Mouse (Mus musculus) midbrain, postnatal 0 days (tissue): Measurements from ENCODE around the gene Gm15293. TPM values are rescaled to one million over a fixed set of nuclear protein-coding genes. Genes with fewer than 3 reads are reported as not detected.
"Not testable (repeated sequence)": the region's sequence is repeated elsewhere in the genome, so short reads cannot be mapped to it uniquely, and the experiment has no call there.

ENCODE experiments used
- ATAC-seq: fragments of 200-750 bp; cut with Nextera tagmentation; 2 replicates; pipeline ENCODE4 v1.8.0; 2017; ENCODE audit warnings: moderate number of reproducible peaks, mild to moderate bottlenecking, moderate TSS enrichment, moderate library complexity; ENCODE audit not compliant: low FRiP score
- DNase-seq: peaks from one replicate; pipeline ENCODE4 v3.0.0-alpha.2; 2015; ENCODE audit warnings: low spot score
- H3K27ac ChIP-seq: fragments of 300-500 bp; sonication (generic); 2 replicates; pipeline ENCODE4 v1.5.1; 2014; ENCODE audit warnings: low read depth, mild to moderate bottlenecking, low read length, mixed read lengths
- H3K27me3 ChIP-seq: fragments of 300-500 bp; sonication (generic); 2 replicates; pipeline ENCODE4 v1.6.1; 2014; ENCODE audit warnings: low read length, control low read depth, mixed read lengths; ENCODE audit not compliant: insufficient read depth
- H3K36me3 ChIP-seq: fragments of 300-500 bp; sonication (generic); 2 replicates; pipeline ENCODE4 v1.6.1; 2014; ENCODE audit warnings: low read length, control low read depth, mixed read lengths; ENCODE audit not compliant: insufficient read depth
- H3K4me1 ChIP-seq: fragments of 300-500 bp; sonication (generic); 2 replicates; pipeline ENCODE4 v1.6.1; 2014; ENCODE audit warnings: mild to moderate bottlenecking, control low read depth, antibody characterized with exemption, low read length, mixed read lengths; ENCODE audit not compliant: insufficient read depth
- H3K4me2 ChIP-seq: fragments of 300-500 bp; sonication (generic); 2 replicates; pipeline ENCODE4 v1.6.1; 2014; ENCODE audit warnings: low read depth, mild to moderate bottlenecking, low read length, mixed read lengths; ENCODE audit not compliant: poor library complexity, severe bottlenecking
- H3K4me3 ChIP-seq: fragments of 300-500 bp; sonication (generic); 2 replicates; pipeline ENCODE4 v1.5.1; 2014; ENCODE audit warnings: low read depth, mild to moderate bottlenecking, low read length, moderate library complexity
- H3K9ac ChIP-seq: fragments of 300-500 bp; sonication (generic); replicated peaks from 2 replicates; pipeline ENCODE4 v1.6.1; 2014; ENCODE audit warnings: mild to moderate bottlenecking, low read length, moderate library complexity, mixed read lengths; ENCODE audit not compliant: poor library complexity, severe bottlenecking
- H3K9me3 ChIP-seq: fragments of 300-500 bp; sonication (generic); 2 replicates; pipeline ENCODE4 v1.6.1; 2016; ENCODE audit warnings: low read length, control low read depth
- WGBS: fragments of 180-500 bp; shearing (Covaris S2); extraction: QIAGEN DNeasy Blood & Tissue Kit; methylation state at CpG from one replicate; pipeline ENCODE4 v1.1.7; 2014; 5-methylcytosine and 5-hydroxymethylcytosine counted together
- polyA plus RNA-seq: library from polyadenylated mRNA; unstranded; fragments of >200 nt; fragmentation: Nextera tagmentation; extraction: Ambion mirVana; gene quantifications from 2 replicates; pipeline ENCODE4 v1.2.1, GENCODE M21; 2015
- total RNA-seq: library from RNA; depleted of rRNA; stranded (reverse); fragments of >200 nt; gene quantifications from 2 replicates; pipeline ENCODE4 v1.2.3, GENCODE M21; 2014; rRNA removed

The Gm15293 gene
- total RNA-seq (not detected in 2 replicates), polyA plus RNA-seq (not detected in 2 replicates)

DNA sequence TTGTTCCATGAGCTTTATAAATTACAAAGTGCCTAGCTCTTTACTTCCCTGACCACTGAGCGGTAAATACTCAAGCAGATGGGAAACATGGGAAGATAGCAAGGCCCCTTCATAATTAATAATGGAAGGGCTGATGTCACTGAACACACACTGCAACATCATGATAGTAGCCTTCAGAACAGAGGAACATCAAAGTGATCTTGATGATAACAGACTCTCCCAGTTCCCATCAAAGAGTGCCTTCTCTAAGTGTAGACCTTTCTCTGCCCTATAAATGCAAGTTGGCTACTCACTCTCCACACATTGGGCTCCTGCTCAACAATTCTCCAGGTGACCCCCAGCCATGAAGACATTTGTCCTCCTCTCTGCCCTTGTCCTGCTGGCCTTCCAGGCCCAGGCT is at the start of gene Gm15293:
TSS of gene Gm15293 (plus strand) at position 301 of the 400 bp plus-strand sequence.
- not testable (repeated sequence) for H3K4me2 ChIP-seq, H3K4me3 ChIP-seq, H3K27me3 ChIP-seq, H3K9me3 ChIP-seq, H3K36me3 ChIP-seq, H3K9ac ChIP-seq, H3K4me1 ChIP-seq, DNase-seq, ATAC-seq, H3K27ac ChIP-seq
- WGBS = no CpG with 5 or more reads among the region's 1 CpGs

DNA sequence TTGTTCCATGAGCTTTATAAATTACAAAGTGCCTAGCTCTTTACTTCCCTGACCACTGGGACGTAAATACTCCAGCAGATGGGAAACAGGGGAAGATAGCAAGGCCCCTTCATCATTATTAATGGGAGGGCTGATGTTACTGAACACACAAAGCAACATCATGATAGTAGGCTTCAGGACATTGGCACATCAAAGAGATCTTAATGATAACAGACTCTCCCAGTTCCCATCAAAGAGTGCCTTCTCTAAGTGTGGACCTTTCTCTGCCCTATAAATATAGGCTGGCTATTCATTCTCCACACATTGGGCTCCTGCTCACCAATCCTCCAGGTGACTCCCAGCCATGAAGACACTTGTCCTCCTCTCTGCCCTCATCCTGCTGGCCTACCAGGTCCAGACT is 39.4 kb upstream of the Gm15293 start, which contains the start of gene Defa22:
TSS of gene Defa22 (plus strand) at position 301 of the 400 bp plus-strand sequence.
- not testable (repeated sequence) for ATAC-seq, H3K4me2 ChIP-seq, H3K4me1 ChIP-seq, H3K27ac ChIP-seq, H3K27me3 ChIP-seq, H3K9ac ChIP-seq, H3K36me3 ChIP-seq, H3K9me3 ChIP-seq, DNase-seq, H3K4me3 ChIP-seq
- WGBS = no CpG with 5 or more reads among the region's 1 CpGs

DNA sequence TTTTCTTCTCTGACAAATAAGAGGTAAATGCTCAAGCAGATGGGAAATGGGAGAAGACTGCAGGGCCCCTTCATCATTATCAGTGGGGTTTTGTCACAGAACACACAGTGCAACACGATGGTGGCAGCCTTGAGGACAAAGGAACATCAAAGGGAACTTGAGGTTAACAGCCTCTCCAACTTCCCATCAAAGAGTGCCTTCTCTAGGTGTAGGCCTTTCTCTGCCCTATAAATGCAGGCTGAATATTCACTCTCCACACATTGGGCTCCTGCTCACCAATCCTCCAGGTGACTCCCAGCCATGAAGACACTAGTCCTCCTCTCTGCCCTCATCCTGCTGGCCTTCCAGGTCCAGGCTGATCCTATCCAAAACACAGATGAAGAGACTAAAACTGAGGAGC is 10.0 kb upstream of the Gm15293 start, which contains the start of gene Defa31:
TSS of gene Defa31 (plus strand) at position 301 of the 400 bp plus-strand sequence.
- no CpG with 5 or more reads among the region's 1 CpGs for WGBS

More for the DNA sequence above, 10.0 kb upstream of the Gm15293 start, which contains the start of gene Defa31:
- not testable (repeated sequence) for H3K27me3 ChIP-seq, DNase-seq, H3K4me1 ChIP-seq, H3K27ac ChIP-seq, H3K4me3 ChIP-seq, ATAC-seq, H3K9me3 ChIP-seq, H3K9ac ChIP-seq, H3K36me3 ChIP-seq, H3K4me2 ChIP-seq

Other genes starting within 250 kb of the Gm15293 start
- not detected in 2 replicates for gene Defa21, start 176.0 kb upstream of the Gm15293 start, total RNA-seq
- gene Defa21, start 176.0 kb upstream of the Gm15293 start, polyA plus RNA-seq = not detected in 2 replicates
- gene Defa23, start 146.5 kb upstream of the Gm15293 start, total RNA-seq = not detected in 2 replicates
- not detected in 2 replicates for gene Defa23, start 146.5 kb upstream of the Gm15293 start, polyA plus RNA-seq
- not detected in 2 replicates for gene Defa35, start 136.5 kb upstream of the Gm15293 start, total RNA-seq
- not detected in 2 replicates for gene Defa35, start 136.5 kb upstream of the Gm15293 start, polyA plus RNA-seq
- gene Defa25, start 117.1 kb upstream of the Gm15293 start, total RNA-seq = not detected in 2 replicates
- not detected in 2 replicates for gene Defa25, start 117.1 kb upstream of the Gm15293 start, polyA plus RNA-seq
- gene Gm14851, start 105.5 kb upstream of the Gm15293 start, total RNA-seq = not detected in 2 replicates
- gene Gm14851, start 105.5 kb upstream of the Gm15293 start, polyA plus RNA-seq = not detected in 2 replicates
- gene Defa30, start 66.9 kb upstream of the Gm15293 start, total RNA-seq = not detected in 2 replicates
- gene Defa30, start 66.9 kb upstream of the Gm15293 start, polyA plus RNA-seq = not detected in 2 replicates
- not detected in 2 replicates for gene Defa22, start 39.3 kb upstream of the Gm15293 start, total RNA-seq
- gene Defa22, start 39.3 kb upstream of the Gm15293 start, polyA plus RNA-seq = not detected in 2 replicates
- not detected in 2 replicates for gene Defa31, start 9.9 kb upstream of the Gm15293 start, total RNA-seq
- not detected in 2 replicates for gene Defa31, start 9.9 kb upstream of the Gm15293 start, polyA plus RNA-seq
- gene Gm15292, start 48.2 kb downstream of the Gm15293 start, total RNA-seq = not detected in 2 replicates
- not detected in 2 replicates for gene Gm15292, start 48.2 kb downstream of the Gm15293 start, polyA plus RNA-seq
- gene Defa27, start 114.0 kb downstream of the Gm15293 start, total RNA-seq = not detected in 2 replicates
- not detected in 2 replicates for gene Defa27, start 114.0 kb downstream of the Gm15293 start, polyA plus RNA-seq
- gene Defa29, start 125.5 kb downstream of the Gm15293 start, total RNA-seq = not detected in 2 replicates
- not detected in 2 replicates for gene Defa29, start 125.5 kb downstream of the Gm15293 start, polyA plus RNA-seq
- not detected in 2 replicates for gene Defa2, start 177.0 kb downstream of the Gm15293 start, total RNA-seq
- not detected in 2 replicates for gene Defa2, start 177.0 kb downstream of the Gm15293 start, polyA plus RNA-seq
- not detected in 2 replicates for gene Defa33, start 190.2 kb downstream of the Gm15293 start, total RNA-seq
- gene Defa33, start 190.2 kb downstream of the Gm15293 start, polyA plus RNA-seq = not detected in 2 replicates
- gene Defa36, start 225.8 kb downstream of the Gm15293 start, total RNA-seq = not detected in 2 replicates
- gene Defa36, start 225.8 kb downstream of the Gm15293 start, polyA plus RNA-seq = not detected in 2 replicates